Mouse (Mus musculus) subcutaneous adipose tissue, adult 2 months (tissue): ENCODE measurements around the gene Gm3696. TPM values are rescaled to one million over a fixed set of nuclear protein-coding genes. Genes with fewer than 3 reads are reported as not detected.

Experiments
- polyA plus RNA-seq: library from polyadenylated mRNA; depleted of rRNA; stranded (reverse); fragments of >200 nt; gene quantifications from 2 replicates; pipeline ENCODE4 v1.2.3, GENCODE M21; 2012; ENCODE audit warnings: low replicate concordance; rRNA removed

The Gm3696 gene
- 0.12 and 0.23 TPM in 2 replicates for polyA plus RNA-seq

DNA sequence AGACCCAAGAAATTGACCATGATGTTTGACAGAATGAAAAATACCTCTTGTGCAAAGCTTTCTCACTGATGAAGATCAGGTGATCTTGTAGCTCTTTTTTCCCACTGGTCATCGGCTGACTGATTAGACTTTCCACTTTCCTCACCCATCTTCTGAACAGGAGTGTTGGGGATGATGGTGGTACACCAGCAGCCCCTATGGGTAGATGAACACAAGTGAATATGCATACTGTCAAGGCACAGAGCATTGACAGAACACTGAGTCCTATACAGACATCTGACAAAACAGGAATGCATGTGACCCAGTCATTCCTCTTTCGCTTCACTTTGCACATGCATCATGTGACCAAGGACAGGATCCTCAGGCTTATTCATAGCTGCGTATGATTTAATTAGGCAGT is at the start of gene Gm3696:
Gene Gm3696 (minus strand): TSS at position 101 of the 400 bp plus-strand sequence.

DNA sequence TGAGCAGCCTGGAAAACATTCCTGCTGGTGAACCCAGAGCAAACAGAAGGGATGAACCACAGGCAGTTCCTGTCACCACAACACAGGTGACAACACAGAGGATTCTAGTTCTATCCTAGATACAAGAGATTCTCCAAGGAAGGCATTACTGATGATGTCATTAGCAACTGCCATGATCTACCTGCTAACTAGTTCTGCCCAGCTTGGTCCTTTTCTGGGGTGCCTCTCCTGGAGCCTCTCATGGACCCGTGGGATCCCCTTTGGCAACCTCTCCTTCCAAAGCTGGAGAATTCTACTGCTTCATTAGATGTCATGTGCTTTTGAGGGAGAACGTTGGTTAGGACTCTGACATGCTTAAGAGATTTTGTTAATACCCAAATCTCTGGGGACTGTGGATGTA is 24.9 kb upstream of the Gm3696 start, which contains the start of gene Gm6676:
Gene Gm6676 (minus strand): TSS at position 101 of the 400 bp plus-strand sequence.

GRCm38 (mm10) chr14:7044870-7045269 is 55.6 kb downstream of the Gm3696 start, which contains the start of gene Gm3685:
Gm3685 (minus strand) TSS chr14:7044970.

Other genes with a start within 250 kb of the Gm3696 start
- gene Gm3667, start 210.7 kb downstream of the Gm3696 start, polyA plus RNA-seq, result 0.06 and 0.11 TPM in 2 replicates
- gene Gm6356, start 126.8 kb downstream of the Gm3696 start, polyA plus RNA-seq, result not detected in 2 replicates
- gene Gm10406, start 73.2 kb downstream of the Gm3696 start, polyA plus RNA-seq, result 1.0 TPM in 1 of 2 replicates, not detected in the other
- gene Gm3685, start 55.7 kb downstream of the Gm3696 start, polyA plus RNA-seq, result not detected in 2 replicates
- gene Gm6676, start 24.8 kb upstream of the Gm3696 start, polyA plus RNA-seq, result not detected in 2 replicates
- 0.09 and 0.64 TPM in 2 replicates for gene Gm3512, start 73.9 kb upstream of the Gm3696 start, polyA plus RNA-seq
- not detected in 2 replicates for gene Gm16434, start 93.9 kb upstream of the Gm3696 start, polyA plus RNA-seq
- not detected in 2 replicates for gene Gm3727, start 164.1 kb upstream of the Gm3696 start, polyA plus RNA-seq
- gene Gm3739, start 214.4 kb upstream of the Gm3696 start, polyA plus RNA-seq, result 0.21 and 0.23 TPM in 2 replicates
- not detected in 2 replicates for gene Gm5797, start 231.8 kb upstream of the Gm3696 start, polyA plus RNA-seq